Mouse (Mus musculus): ENCODE results near the gene Dppa3. TPM values are rescaled to one million over a fixed set of nuclear protein-coding genes. Genes with fewer than 3 reads are reported as not detected.

Dppa3 gene
- polyA plus RNA-seq (2011; ENCODE audit: insufficient read depth, insufficient read length, low read depth, missing spikeins): 203 and 217 TPM in 2 replicates

GRCm38 (mm10) chr6:122626110-122626509 lies at the start of gene Dppa3:
Gene Dppa3, plus strand, starts transcription at chr6:122626410.
- H3K9me3 ChIP-seq (replicated peaks; ENCODE audit: control insufficient read depth, insufficient read depth, low read length, poor library complexity, severe bottlenecking): no peaks in the 10 kb centered on the region
- H3K36me3 ChIP-seq (ENCODE audit: control insufficient read depth, insufficient read depth, low read length, poor library complexity, severe bottlenecking): no peaks in the 10 kb centered on the region
- H3K4me3 ChIP-seq (ENCODE audit: low read depth, low read length): peak within 1 kb of the TSS; percentile 79
- H3K4me1 ChIP-seq (ENCODE audit: control insufficient read depth, insufficient read depth, low read length): peaks cover 2% of the 10 kb centered on the region
- no peak within 1 kb of the TSS for H3K27ac ChIP-seq (ENCODE audit: insufficient read depth, low read length)
- peak within 1 kb of the TSS; percentile 33 for H3K9ac ChIP-seq (ENCODE audit: low read depth, poor library complexity, severe bottlenecking)
- H3K27me3 ChIP-seq (ENCODE audit: control insufficient read depth, insufficient read depth, low read length, poor library complexity, severe bottlenecking): 0 out of 2 replicates have a peak, but pooled peaks cover 2% of the 10 kb centered on the region
- peak; percentile 68 for TF ChIP-seq EP300 (IDR thresholded peaks at IDR 0.05; ENCODE audit: insufficient read depth, low read depth, low read length)
- TF ChIP-seq POLR2A (IDR thresholded peaks at IDR 0.05; ENCODE audit: insufficient read depth, low read length): no peak

DNA sequence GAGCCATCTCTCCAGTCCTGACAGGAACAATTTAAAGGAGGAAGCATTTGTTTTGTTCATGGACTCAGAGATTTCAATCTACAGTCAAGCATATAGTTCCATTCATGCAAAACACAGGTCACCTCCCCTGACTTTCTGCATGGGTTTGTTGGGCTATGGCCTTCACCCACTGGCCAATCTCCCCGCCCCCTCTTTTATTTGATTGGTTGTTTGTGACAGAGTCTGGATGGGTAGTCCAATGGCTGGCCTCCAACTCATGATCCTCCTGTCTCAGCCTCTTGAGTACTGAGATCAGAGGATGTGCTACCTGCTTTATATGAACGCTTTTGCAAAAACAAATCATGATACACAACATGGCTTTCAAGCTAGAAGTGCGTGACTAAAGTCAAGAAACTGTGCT lies 49.2 kb upstream of the Dppa3 start:
- no peak overlapping the region for H3K9ac ChIP-seq (ENCODE audit: low read depth, poor library complexity, severe bottlenecking)
- no peak overlapping the region for H3K4me3 ChIP-seq (ENCODE audit: low read depth, low read length)
- no peak for TF ChIP-seq CTCF (IDR thresholded peaks at IDR 0.05; ENCODE audit: low read depth, low read length)
- no peak for TF ChIP-seq EP300 (IDR thresholded peaks at IDR 0.05; ENCODE audit: insufficient read depth, low read depth, low read length)
- TF ChIP-seq POLR2A (IDR thresholded peaks at IDR 0.05; ENCODE audit: insufficient read depth, low read length): no peak
- H3K27ac ChIP-seq (ENCODE audit: insufficient read depth, low read length): no peak overlapping the region
- H3K27me3 ChIP-seq (ENCODE audit: control insufficient read depth, insufficient read depth, low read length, poor library complexity, severe bottlenecking): no peaks in the 10 kb centered on the region
- H3K36me3 ChIP-seq (ENCODE audit: control insufficient read depth, insufficient read depth, low read length, poor library complexity, severe bottlenecking): no peaks in the 10 kb centered on the region
- no peaks in the 10 kb centered on the region for H3K4me1 ChIP-seq (ENCODE audit: control insufficient read depth, insufficient read depth, low read length)
- no peaks in the 10 kb centered on the region for H3K9me3 ChIP-seq (replicated peaks; ENCODE audit: control insufficient read depth, insufficient read depth, low read length, poor library complexity, severe bottlenecking)

DNA sequence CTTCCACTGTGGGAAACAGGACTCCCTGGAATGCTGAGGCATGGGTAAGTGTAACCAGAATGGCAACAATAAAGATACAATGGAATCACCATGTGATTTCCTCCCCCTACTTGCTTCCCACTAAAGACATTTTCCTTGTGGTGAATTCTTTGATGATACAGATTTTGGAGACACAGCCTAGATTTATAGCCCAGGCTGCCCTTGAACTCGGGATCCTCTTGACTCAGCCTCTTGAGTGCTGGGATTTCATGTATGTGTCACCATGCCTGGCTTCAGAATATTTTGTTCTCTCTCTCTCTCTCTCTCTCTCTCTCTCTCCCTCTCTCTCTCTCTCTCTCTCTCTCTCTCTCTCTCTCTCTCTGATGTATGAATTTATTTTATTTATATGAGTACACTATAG lies 47.1 kb upstream of the Dppa3 start:
- H3K27ac ChIP-seq (ENCODE audit: insufficient read depth, low read length): no peak overlapping the region
- H3K36me3 ChIP-seq (ENCODE audit: control insufficient read depth, insufficient read depth, low read length, poor library complexity, severe bottlenecking): no peaks in the 10 kb centered on the region
- H3K9ac ChIP-seq (ENCODE audit: low read depth, poor library complexity, severe bottlenecking): no peak overlapping the region
- TF ChIP-seq CTCF (IDR thresholded peaks at IDR 0.05; ENCODE audit: low read depth, low read length) (no peak), EP300 (IDR thresholded peaks at IDR 0.05; ENCODE audit: insufficient read depth, low read depth, low read length) (no peak), POLR2A (IDR thresholded peaks at IDR 0.05; ENCODE audit: insufficient read depth, low read length) (no peak)
- H3K9me3 ChIP-seq (replicated peaks; ENCODE audit: control insufficient read depth, insufficient read depth, low read length, poor library complexity, severe bottlenecking): no peaks in the 10 kb centered on the region
- no peak overlapping the region for H3K4me3 ChIP-seq (ENCODE audit: low read depth, low read length)
- no peaks in the 10 kb centered on the region for H3K4me1 ChIP-seq (ENCODE audit: control insufficient read depth, insufficient read depth, low read length)
- no peaks in the 10 kb centered on the region for H3K27me3 ChIP-seq (ENCODE audit: control insufficient read depth, insufficient read depth, low read length, poor library complexity, severe bottlenecking)

GRCm38 (mm10) chr6:122591027-122591758 lies 35.0 kb upstream of the Dppa3 start:
- Histone ChIP-seq H3K27ac (ENCODE audit: insufficient read depth, low read length) (no peak overlapping the region), H3K36me3 (ENCODE audit: control insufficient read depth, insufficient read depth, low read length, poor library complexity, severe bottlenecking) (peaks cover 3% of the 10 kb centered on the region; the same call in 1 of the 2 replicates)

GRCm38 (mm10) chr6:122592905-122593304 lies 33.3 kb upstream of the Dppa3 start:
- Histone ChIP-seq H3K27ac (ENCODE audit: insufficient read depth, low read length) (no peak overlapping the region), H3K9ac (ENCODE audit: low read depth, poor library complexity, severe bottlenecking) (no peak overlapping the region)

More at GRCm38 (mm10) chr6:122591027-122591758, 35.0 kb upstream of the Dppa3 start:
- TF ChIP-seq POLR2A (IDR thresholded peaks at IDR 0.05; ENCODE audit: insufficient read depth, low read length): no peak
- no peak for TF ChIP-seq EP300 (IDR thresholded peaks at IDR 0.05; ENCODE audit: insufficient read depth, low read depth, low read length)
- TF ChIP-seq CTCF (IDR thresholded peaks at IDR 0.05; ENCODE audit: low read depth, low read length): no peak
- no peaks in the 10 kb centered on the region for H3K9me3 ChIP-seq (replicated peaks; ENCODE audit: control insufficient read depth, insufficient read depth, low read length, poor library complexity, severe bottlenecking)
- H3K4me1 ChIP-seq (ENCODE audit: control insufficient read depth, insufficient read depth, low read length): no peaks in the 10 kb centered on the region
- H3K9ac ChIP-seq (ENCODE audit: low read depth, poor library complexity, severe bottlenecking): no peak overlapping the region
- H3K4me3 ChIP-seq (ENCODE audit: low read depth, low read length): no peak overlapping the region
- H3K27me3 ChIP-seq (ENCODE audit: control insufficient read depth, insufficient read depth, low read length, poor library complexity, severe bottlenecking): no peaks in the 10 kb centered on the region

DNA sequence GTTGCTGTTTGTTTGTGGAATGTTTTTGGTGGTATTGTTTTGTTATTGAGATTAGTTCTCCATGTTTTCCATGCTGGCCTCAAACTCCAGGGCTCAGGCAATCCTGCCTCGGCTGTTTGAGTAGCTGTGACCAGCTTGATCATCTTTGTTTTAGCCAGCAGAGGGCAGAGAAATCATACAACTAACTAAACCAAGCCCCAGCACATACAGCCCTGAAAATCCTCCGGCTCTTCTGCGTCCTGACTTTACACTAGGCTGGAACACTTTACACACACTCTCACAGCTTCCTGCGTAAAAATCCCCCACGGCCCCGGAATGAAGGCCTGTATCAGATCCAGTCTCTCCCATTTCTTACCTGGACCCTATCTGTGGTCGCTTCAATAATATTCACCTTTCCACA lies 30.6 kb upstream of the Dppa3 start:
- Histone ChIP-seq H3K9ac (ENCODE audit: low read depth, poor library complexity, severe bottlenecking) (no peak overlapping the region), H3K4me3 (ENCODE audit: low read depth, low read length) (no peak overlapping the region), H3K9me3 (replicated peaks; ENCODE audit: control insufficient read depth, insufficient read depth, low read length, poor library complexity, severe bottlenecking) (no peaks in the 10 kb centered on the region), H3K36me3 (ENCODE audit: control insufficient read depth, insufficient read depth, low read length, poor library complexity, severe bottlenecking) (no peaks in the 10 kb centered on the region), H3K27ac (ENCODE audit: insufficient read depth, low read length) (no peak overlapping the region), H3K27me3 (ENCODE audit: control insufficient read depth, insufficient read depth, low read length, poor library complexity, severe bottlenecking) (no peaks in the 10 kb centered on the region), H3K4me1 (ENCODE audit: control insufficient read depth, insufficient read depth, low read length) (no peaks in the 10 kb centered on the region)
- TF ChIP-seq POLR2A (IDR thresholded peaks at IDR 0.05; ENCODE audit: insufficient read depth, low read length) (no peak), EP300 (IDR thresholded peaks at IDR 0.05; ENCODE audit: insufficient read depth, low read depth, low read length) (no peak), CTCF (IDR thresholded peaks at IDR 0.05; ENCODE audit: low read depth, low read length) (no peak)

More at GRCm38 (mm10) chr6:122592905-122593304, 33.3 kb upstream of the Dppa3 start:
- Histone ChIP-seq H3K27me3 (ENCODE audit: control insufficient read depth, insufficient read depth, low read length, poor library complexity, severe bottlenecking) (no peaks in the 10 kb centered on the region), H3K9me3 (replicated peaks; ENCODE audit: control insufficient read depth, insufficient read depth, low read length, poor library complexity, severe bottlenecking) (no peaks in the 10 kb centered on the region), H3K36me3 (ENCODE audit: control insufficient read depth, insufficient read depth, low read length, poor library complexity, severe bottlenecking) (peaks cover 2% of the 10 kb centered on the region; the same call in 1 of the 2 replicates), H3K4me3 (ENCODE audit: low read depth, low read length) (no peak overlapping the region), H3K4me1 (ENCODE audit: control insufficient read depth, insufficient read depth, low read length) (no peaks in the 10 kb centered on the region)
- peak; percentile 30 for TF ChIP-seq CTCF (IDR thresholded peaks at IDR 0.05; ENCODE audit: low read depth, low read length)
- TF ChIP-seq EP300 (IDR thresholded peaks at IDR 0.05; ENCODE audit: insufficient read depth, low read depth, low read length): no peak
- no peak for TF ChIP-seq POLR2A (IDR thresholded peaks at IDR 0.05; ENCODE audit: insufficient read depth, low read length)
